Mouse (Mus musculus) cerebral cortex, adult 2 months (tissue): ENCODE results near the gene Nostrin.

ENCODE experiments used
- WGBS: fragments of 180-500 bp; shearing (Covaris S2); methylation state at CpG from one replicate; pipeline ENCODE4 v1.1.7; 2018; 5-methylcytosine and 5-hydroxymethylcytosine counted together

The Nostrin gene

DNA sequence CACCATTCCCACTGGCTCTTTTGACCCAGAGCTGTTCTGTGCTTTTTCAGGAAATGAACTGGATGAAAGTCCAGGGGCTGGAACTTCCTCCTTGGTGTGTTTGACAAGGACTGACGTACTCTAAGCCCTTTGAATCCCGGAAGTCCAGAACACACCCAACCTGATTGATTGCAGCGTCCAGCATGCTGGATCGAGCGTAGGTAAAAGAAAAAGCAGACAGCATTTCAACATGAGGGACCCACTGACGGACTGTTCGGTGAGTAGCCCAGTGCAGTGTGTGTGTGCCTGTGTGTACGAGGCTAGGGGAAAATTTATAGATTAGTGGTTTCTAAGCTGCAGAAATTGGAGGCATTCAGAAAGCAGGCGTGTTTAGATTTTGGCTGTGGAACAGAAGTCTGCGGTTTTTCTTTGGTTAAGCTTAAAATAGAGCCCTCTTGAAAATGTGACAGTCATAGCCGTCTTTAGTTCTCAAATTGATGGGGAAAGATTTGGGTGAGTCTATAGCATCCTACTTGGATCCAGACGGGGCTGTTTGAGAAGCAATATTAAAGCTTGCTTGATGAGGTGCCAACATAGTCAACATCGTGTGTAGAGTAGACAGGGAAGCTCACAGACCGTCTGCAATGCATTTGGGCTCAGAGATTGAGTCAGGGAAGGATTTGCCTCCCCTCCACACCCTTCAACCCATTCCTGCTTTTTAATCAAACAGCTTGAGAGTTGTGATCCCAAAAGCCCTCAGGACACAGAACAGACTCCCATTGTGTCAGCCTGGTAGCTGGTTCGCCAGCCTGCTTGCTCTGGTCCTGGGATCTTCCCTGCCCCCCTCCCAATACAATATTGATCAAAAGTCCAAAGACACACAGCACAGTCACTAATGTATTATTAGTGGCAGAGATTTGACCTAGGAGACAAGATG lies at the start of gene Nostrin:
TSS of gene Nostrin (plus strand) at position 140 of the 916 bp plus-strand sequence.
- 37% methylated on average over 15 of the region's 15 CpGs for WGBS

DNA sequence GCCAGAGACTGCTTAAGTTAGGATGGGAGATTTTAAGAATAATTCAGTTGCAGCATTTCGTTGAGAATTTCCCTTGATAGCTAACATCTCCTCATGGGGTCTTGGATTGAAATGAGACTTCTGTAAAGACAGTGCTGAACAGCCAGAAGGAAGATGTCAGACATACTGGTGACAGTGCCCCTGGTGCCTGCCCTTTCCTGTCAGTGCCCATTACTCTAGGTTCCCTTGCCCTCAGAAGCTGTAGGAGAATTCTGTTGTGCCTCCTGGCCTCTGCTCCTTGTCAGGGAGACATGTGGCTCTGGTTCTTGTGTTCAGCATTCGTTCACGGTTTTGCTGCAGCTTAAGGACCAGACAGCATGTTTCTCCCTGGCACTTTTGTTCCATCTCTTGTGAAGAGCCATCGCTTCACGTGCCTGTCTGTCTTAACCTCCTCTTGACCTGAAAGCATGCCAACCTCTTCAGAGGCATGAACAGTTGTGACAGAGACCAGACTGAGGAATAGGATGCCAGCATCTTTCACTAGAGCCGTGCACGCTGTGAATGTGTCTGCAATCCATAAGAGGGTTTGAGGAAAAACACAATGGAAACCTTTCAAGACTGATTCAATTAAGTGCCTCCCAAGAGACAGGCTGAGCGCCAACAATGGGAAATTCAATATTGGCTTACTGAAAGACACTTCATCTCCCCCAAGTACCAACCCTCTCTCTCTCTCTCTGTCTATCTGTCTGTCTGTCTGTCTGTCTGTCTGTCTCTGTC lies 48.9 kb upstream of the Nostrin start:
- 62% methylated on average over 8 of the region's 8 CpGs for WGBS

DNA sequence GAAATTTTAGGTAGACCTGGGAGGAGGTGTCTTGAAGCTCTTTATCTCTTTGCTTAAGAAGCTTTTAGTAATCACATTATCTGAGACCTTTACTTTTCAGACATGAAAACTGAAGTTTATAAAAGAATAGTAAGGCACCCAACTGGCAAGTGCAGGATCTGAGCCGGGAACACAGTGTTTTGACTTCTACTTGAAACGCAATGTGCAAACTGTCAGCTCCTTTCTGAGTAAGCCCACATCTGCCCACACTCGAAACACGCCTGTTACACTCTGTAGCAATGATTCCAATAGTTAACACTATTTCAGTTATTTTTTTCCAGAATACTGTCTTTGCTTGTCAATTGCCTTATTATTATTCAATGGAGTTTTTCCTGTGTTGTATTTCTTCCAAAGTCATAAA lies 38.8 kb upstream of the Nostrin start:
- WGBS = 52% methylated on average over 4 of the region's 4 CpGs

DNA sequence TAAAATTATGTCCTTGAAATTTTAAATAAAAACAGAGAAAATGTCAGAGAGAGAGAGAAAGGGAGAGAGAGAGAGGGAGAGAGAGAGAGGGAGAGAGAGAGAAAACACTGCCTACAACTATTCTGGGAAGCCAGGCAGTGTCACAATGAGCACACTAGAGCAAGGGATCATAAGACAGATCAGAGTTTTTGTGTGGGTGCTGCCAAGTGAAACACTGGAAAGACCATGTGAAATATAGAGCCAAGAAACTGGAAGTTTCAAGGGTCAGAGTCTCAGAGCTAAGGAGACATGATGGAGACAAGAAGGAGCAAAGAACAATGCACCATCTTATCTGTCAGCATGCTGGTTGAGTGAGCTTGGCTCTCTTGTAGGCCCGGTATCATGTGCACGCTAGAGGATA lies 38.1 kb upstream of the Nostrin start:
- WGBS = 93% methylated on average over 2 of the region's 2 CpGs

DNA sequence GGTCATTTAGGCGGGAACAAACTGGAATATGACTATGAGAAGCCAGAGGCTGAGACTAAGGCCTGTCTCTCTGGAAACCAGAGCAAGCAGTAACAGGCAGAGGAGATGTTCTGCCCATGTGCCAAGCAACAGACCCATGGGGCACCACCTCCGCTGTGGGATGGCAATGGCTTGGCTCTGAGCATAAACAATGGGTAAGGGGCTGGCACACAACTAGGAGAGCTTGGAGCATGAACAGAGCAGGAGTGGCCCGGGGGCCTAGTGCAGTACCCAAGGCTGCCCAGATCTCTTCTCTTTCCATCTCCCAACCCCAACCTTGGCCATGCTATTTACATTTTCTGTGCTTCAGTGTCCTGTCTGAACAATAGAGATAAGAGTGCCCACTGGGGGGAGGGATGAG lies 36.9 kb upstream of the Nostrin start:
- 90% methylated on average over 3 of the region's 3 CpGs for WGBS

DNA sequence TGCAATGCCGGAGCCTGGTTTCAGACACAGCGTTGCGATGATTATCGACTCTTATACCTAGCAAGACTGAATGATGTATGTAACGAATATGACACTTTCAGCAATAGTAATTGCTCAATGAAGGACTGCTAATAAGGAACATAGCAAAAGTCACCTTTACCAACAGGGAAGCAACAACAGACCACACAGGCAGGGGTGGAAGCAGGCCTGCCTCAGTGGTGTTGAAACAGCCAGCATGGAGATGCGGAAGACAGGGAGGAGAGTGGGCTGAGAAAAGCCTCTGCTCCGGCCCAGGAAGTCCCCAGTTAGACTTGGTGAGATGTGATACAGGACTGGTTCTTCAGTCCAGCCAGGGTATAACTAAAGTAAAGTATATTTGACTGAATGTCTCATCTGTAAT lies 36.5 kb upstream of the Nostrin start:
- 96% methylated on average over 7 of the region's 7 CpGs for WGBS

DNA sequence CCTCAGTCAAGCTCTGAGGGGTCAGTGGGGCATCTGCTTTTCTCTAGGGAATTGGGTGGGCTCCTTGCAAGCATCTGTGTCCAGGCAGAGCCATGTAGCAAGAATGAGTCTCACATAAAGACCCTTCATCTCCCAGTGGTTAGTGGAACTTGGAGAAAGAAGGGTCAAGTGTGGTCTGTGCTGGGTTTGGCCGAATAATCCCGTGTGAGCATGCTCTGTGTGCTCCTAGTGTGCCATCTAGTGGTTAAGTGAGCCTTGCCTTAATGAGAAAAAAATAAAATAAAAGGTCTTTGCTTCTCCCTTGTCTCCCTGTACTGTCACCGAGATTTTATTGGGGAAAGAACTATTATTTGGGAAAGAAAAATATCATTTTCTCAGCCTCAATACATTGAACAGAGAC lies 34.9 kb upstream of the Nostrin start:
- WGBS = 25% methylated on average over 3 of the region's 3 CpGs

DNA sequence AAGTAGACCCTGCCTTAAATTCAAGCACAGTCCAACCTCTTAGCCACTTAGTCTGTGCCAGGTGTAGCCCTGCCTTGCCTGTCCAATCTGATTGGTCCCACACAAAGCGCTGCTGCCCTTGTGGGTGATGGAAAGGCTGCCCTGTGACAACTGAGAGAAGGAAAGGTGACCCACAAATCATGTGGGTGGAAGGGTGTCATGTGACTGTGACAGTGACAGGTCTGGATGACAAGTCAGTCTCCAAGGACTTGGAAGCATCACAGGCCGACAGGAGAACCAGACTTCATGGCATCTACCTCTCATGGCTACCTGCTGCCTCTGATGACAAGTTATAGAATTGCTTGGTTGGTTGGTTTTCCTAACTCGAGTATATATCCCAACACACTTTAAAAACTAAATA lies 32.1 kb upstream of the Nostrin start:
- 93% methylated on average over 3 of the region's 3 CpGs for WGBS

DNA sequence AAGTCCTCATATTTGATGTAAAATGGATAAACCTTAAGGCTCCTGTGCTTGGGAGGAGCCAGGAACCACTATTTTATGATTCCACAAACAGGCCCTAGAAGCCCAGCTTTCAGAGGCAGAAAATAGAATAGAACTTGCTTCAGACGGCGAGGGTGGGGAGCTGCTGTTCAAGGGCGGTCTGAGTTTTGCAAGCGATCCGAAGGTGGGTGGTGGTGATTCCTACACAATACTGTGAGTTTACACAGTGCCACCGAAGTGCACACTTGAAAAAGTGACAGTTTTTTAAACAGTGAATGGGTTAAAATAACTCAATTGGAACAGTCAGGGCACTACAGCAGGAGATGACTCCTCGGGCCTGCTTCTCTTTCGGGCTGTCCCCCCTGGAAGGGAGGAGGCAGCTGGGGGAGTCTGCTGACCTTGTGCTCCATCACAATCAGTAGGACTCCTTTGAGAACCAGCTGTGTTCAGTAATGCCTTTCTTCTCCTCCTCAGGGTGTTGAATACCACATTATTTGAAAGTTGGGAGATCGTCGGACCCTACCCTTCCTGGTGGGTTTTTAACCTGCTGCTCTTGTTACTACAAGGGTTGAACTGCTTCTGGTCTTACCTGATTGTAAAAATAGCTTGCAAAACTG lies 31.0 kb upstream of the Nostrin start:
- 51% methylated on average over 10 of the region's 10 CpGs for WGBS

DNA sequence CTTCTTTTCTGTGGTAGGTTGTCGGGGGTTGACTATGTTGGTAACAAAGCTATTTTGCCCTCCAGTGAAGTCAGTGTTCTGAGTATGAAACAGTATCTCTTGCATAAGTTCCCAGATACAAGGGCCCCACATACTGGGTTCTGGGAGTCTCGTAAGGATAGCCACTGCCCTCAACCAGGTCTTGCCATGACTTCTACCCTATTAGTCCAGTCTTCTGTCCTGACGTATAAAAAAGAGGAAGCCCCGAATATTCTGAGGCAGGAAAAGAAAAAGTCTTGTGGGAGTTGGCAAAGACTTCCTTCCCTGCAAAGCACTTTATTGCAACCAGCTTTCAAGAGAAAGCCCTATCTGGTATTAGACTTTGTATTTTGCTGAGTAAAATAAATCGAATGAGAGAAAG lies 26.4 kb upstream of the Nostrin start:
- 38% methylated on average over 5 of the region's 5 CpGs for WGBS

DNA sequence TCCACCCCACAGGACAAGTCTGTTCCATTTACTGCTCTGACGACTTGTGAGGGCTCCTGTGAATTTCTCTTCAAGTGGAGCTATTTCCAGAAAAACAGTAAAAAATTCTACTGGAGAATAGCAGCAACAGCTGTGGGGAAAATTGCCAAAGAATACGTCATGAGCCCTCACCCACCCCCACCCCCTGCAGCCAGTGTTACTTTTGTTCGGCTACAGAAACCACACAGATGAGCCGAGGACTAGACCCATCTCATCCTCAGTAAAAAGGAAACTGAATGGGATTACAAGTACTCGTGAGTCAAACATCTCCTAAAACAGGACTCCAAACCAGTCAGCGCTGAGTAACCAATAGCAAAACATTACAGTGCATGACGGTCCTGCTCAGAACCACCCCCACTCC lies 25.9 kb upstream of the Nostrin start:
- WGBS = 17% methylated on average over 7 of the region's 7 CpGs

DNA sequence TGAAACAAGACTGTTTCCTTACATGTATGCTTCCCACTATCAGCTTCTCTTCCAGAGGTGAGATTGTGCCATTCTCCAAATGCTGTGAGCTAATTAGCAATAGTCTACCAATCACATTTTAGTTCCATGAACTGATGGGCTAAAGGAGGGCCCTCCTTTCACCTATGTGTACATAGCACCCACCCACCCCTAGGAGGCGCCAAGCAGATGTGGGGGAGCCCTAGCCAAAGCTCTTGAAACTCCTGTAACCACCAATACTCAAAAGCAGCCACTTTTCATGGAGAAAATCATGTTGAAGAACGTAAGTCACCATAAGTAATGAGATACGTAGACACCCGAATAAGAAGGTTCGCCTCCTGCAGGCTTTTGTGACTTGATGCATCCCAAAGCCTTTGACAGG lies 23.0 kb upstream of the Nostrin start:
- WGBS = 87% methylated on average over 5 of the region's 5 CpGs

DNA sequence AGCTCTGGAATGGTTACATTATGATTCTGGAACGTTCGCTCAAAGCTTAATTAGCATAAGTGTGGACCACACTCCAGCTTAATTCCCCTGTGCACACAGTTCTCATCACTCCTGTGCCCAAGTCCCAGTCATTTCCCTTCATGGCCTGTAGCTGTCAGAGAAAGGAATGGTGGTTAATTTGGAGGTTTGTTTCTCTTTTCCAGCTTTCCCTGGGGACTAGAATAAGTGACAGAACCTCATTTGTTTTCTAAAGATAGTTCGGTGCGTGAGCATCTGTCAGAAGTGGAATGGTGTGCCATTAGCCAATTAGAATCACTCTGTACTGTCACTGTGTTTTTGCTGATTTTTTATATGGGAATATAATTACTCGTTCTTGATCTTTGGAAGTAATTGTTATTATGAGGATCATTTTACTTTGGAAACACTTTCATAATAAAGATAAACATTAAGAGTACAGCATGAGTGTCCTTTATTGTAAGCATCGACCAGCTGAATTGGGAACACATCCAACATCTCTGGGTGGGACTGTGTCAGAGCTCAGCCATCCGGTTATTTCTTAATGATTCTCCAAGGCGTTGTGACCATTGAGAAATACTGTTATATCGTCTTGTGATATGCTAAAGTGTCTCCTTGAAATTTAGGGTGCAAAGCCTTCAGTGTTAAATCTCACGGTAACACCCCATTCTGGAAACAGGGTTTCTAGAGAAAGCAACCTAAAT lies 21.6 kb upstream of the Nostrin start:
- WGBS = 42% methylated on average over 10 of the region's 10 CpGs

DNA sequence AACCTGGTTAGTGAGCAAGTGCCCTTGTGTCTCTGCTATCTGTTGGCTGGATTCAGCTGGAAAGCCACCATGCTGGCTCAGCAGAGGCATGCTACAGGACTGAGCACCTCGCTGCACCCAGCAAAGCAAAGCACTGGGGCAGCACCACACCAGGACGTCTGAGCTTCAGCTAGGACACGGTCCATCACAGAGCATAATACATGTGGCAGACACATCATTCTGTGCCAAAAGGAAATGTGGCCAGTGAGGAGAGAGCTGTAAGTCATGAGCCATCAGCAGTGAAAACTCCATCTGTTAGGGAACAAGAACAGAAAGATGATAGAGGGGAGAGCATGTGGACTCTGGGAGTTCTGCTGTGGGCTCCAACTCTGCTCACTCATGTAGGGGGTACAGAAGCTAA lies 19.7 kb upstream of the Nostrin start:
- WGBS = 60% methylated on average over 3 of the region's 3 CpGs

DNA sequence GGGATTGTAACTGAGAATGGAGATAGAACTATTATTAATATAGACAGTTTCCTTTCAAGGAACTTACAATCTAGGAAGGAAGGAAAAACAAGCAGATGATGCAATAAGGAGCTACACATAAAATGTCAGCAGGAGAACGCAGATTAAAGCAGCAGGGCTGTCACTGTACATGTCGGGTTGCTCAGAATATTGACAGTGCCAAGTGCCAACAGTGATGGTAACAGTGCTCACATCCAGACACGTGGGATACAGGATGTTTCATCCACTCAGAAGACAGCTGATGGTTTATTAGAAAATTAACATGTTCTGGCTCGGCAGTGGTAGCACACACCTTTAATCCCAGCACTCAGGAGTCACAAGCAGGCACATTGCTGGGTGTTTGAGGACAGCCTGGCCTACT lies 18.8 kb upstream of the Nostrin start:
- WGBS = 56% methylated on average over 4 of the region's 4 CpGs

DNA sequence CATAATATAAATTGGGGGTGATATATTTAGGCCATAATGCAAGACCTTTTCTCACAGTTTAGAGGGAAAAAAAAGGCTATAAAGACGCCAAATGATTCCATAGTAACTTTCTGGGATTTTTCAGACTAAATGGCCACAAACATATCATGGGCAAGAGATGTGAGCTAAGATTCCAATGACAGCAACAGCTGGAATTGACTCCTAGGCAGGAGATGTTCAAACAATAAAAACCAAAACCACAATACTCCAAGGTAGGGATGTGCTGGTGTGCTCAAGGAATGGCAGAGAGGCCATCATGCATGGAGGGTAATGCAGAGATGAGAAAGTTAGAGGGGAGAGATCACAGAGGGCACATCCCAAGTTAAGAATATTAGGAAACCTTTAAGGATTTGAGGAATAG lies 16.6 kb upstream of the Nostrin start:
- 92% methylated on average over 1 of the region's 1 CpGs for WGBS

DNA sequence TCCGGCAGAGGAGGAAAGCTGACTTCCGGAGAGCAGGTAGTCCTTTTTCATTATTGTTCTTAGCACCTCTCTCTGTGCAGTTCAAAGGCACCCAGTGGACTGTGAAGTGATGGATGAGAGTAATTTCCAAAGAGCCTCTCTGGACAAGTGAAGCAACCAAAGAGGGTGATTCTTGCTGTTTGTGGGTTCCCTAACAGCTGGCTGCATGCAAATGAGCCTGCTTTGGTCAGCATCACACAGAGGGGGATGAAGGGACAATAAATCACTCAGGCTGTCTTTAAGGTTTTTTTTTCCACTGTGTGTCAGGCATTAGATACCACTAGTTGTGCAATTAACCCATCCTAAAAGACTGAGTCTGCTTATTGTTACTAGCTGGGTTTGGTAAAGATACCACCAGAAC lies 15.9 kb upstream of the Nostrin start:
- 81% methylated on average over 2 of the region's 2 CpGs for WGBS

DNA sequence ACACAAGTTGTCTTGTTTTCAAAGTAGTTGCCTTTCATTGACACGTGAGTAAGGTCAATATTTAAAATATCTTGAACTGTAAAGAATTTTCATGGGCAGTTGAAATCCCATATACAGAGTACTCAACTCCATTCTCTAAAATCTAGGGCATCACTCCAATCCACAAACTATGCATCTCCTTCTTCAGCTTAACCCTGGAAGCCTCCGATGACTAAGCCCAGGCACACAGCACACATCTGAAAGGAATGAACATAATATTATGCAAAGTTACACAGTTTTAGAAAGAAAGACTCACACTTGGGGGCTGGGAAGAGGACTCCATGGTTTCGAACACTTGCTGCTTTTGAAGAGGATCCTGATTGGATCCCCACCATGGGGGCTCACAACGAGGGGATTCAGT lies 13.9 kb upstream of the Nostrin start:
- 67% methylated on average over 4 of the region's 4 CpGs for WGBS

DNA sequence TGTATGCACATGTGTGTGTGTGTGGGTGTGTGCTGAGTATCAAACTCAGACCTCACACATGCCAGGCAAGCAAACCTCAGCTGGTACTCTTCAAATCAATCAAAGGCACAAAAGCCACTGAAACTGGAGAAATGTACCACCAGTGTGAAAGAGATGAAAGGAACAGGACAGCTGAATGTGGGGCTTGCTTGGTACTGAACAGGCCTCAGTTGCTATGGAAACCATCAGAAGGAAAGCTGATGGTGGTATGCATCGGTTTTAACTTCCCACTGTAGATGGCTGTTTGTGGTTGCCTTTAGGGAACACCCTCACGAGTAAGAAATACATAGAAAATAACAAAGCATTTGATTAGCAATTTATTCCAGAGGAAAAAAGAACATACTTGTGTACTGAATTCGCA lies 10.2 kb upstream of the Nostrin start:
- WGBS = 65% methylated on average over 3 of the region's 3 CpGs

DNA sequence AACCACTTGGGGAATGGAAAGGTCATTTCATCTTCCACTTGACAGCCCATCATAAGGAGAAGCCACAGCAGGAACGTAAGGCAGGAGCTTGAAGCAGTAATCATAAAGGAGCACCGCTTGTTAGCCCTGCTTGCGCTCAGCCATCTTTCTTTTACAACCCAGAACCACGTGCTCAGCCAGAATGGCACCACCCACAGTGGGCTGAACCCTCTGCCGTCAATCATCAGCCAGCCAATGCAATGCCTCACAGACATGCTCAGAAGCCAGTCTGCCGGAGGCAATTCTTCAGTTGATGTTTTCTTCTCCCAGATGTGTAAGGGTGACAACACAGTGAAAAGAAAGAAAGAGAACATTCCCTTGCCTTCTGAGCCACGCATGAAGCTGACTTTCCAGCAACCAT lies 7.3 kb upstream of the Nostrin start:
- WGBS = 84% methylated on average over 7 of the region's 7 CpGs

DNA sequence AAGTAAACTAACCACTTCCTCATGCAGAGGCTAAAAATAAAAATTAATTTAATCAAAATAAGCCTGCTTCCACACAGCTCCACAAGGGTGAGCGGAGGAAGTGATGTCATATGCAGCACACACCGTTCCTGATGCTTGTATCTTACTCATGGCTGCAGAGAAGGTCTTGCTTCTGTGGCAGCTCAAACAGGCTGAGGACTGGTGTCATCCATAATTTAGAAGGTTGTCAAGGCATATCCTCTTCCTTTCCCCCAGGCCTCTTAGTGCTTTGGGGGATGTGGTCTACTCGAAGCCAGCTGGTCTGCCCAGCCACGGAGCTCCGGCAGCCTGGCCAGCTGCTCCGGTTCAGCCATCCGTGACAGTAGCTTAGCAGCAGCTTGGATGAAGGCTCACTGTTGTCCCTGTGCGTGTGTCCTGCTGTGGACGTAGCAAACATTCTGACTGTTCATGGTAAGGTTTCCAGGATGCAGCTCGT lies 6.6 kb upstream of the Nostrin start:
- WGBS = 48% methylated on average over 10 of the region's 10 CpGs
